Mouse (Mus musculus) right cerebral cortex, postnatal 36 days (tissue): ENCODE data around the gene Nlgn1.

Source experiments
- DNase-seq, 2 experiments: peaks; one replicate each; pipeline ENCODE4 v3.0.0; 2022; ENCODE audit warnings: low spot score in 2 of 2, mixed read lengths in 1 of 2

Gene Nlgn1

DNA sequence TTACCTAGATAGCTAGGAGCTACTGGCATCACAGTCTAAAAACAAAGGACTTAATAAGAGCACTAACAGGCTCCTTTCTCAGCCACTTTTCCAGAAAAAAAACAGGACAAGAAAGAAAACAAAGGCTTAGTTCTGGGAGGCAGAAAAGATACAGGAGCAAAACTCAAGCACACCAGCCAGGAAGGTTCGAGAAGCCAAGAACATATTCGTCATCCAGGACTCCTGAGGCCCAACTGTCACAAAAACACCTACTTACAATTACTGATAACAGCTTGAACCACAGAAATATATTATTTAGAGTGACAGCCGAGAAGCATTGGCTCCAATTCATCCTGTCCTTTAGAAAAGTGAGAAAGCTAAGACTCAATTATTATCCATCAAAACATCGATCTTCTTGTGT lies 281.5 kb downstream of the Nlgn1 start:
- no peak for DNase-seq

DNA sequence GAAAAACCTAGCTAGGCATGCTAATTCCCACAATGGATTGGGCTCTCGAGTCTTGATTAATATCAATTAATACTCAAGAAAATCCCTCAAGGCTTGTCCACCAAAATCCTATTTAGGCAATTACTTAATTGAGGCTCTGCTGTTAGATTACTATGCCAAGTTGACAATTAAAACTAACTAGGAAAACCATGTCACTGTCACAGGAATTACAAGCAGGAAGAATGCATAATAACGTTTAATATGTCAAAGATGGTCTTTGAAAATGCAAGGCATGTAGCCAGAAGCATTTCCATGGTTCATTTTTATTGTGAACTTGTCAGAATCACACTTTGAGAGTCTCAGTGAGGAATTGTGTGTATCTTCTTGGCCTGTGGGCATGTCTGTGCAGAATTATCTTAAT lies 289.3 kb downstream of the Nlgn1 start:
- DNase-seq: no peak

DNA sequence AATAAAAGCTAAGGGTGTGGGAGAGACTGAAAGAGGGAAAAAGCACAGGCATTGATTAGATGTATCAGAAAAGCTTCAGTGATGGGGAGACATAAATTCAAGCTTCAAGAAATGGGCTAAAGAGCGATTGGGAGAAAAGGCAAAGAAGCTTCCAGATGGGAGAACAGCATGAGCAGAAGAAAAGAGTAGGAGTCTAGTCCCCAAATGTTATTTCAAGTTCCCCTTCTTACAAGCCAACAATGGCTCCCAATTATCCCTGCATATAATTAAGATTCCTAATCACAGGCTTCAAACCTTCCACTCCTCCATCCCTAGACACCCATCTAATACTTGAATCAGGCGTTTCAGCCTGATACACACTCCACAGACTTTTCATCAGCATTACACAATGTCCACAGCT lies 292.6 kb downstream of the Nlgn1 start:
- DNase-seq: no peak

DNA sequence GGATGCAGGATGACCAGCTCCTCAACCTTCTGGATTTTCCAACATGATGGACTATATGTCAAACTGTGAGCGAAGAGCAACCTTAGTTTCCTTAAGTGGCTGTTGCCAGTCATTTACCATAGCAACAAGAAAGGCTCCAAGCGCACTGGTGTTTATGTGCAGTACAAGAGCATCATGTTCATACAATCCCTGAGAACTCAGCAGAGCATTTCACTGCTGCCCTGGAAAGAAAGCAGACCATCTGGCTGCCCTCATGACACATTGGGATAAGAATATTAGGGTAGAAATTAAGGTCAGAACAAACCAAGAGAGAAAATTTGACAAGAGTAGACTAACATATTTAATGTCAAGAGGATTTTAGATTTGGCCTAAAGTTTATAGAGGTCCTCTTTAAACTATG lies 306.2 kb downstream of the Nlgn1 start:
- DNase-seq: no peak

DNA sequence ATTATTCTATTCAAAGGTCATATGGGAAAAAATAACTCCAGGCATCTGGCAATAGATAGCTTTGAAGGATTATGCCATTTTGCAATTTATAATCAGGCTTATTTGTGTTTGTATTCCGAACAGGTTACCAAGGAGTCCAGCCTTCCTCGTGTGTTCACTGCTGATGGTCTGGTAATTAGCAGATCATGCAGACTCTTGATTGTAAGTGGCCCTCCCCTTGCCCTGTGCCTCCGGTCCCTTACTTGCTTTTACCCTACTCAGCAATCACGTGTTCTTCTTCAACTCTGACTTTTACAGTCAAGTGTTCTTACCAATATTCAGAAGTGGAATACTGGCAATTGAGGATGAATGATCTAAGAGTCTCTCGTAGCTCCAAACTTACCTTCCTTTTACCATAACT lies 309.0 kb downstream of the Nlgn1 start:
- no peak for DNase-seq

DNA sequence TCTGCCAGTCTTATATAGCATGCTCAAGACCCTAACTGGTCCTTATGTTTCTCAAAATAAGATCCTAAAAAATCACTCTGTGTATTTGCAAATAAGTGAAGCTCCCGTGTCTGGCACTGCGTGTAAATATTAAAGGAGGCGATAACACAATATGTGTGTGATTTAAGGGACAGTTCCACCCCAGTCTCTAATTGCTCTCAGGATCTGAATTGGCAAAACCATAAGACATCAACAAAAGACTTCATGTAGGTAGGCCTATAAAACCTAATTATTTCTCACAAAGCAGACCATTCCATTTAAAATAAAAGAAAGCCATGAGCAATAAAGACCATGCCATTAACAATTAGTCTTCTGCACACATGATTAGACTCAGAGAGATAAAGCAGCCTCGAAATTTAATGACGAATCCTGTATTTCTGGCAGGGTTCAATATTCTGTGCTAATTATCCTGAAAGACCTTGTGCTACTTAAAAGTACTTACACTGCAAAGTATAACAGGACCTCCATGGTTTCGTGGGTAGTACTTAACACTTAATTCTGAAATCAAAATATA lies 310.6 kb downstream of the Nlgn1 start:
- no peak for DNase-seq

DNA sequence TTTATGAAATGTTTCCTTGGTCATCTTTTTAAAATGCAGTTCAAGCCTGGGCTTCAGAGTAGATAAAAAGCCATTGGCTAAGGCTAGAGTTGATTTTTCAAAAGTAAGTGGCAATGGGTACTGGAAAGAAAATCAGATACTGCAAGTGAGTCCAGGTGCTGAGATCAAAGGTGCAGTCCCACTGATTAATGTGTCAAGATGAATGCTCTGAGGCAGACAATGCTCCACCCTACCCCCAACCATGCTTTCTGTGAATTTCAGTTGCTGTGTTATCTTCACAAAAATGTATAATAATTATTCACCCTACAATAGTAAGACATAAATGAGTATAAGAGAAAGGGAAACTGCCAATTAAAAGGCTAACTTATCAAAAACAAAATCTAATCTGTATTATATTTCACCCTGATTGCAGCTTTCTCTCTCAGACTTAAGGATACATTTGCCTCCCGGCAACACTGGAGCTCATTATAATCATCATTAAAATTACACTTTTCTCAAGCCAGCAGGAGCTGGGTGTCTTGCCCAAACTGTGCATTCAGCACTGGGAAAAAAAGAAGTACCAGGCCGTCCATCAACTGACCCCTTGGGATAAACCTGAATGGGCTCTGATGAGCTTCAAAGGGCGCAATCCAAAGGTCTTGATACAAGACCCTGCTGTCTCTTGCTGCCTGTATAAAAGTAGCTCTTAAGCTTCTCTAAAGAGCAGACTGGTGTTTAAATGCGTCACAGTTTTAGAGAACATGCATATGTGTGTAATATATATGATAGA lies 320.8 kb downstream of the Nlgn1 start:
- no peak for DNase-seq

DNA sequence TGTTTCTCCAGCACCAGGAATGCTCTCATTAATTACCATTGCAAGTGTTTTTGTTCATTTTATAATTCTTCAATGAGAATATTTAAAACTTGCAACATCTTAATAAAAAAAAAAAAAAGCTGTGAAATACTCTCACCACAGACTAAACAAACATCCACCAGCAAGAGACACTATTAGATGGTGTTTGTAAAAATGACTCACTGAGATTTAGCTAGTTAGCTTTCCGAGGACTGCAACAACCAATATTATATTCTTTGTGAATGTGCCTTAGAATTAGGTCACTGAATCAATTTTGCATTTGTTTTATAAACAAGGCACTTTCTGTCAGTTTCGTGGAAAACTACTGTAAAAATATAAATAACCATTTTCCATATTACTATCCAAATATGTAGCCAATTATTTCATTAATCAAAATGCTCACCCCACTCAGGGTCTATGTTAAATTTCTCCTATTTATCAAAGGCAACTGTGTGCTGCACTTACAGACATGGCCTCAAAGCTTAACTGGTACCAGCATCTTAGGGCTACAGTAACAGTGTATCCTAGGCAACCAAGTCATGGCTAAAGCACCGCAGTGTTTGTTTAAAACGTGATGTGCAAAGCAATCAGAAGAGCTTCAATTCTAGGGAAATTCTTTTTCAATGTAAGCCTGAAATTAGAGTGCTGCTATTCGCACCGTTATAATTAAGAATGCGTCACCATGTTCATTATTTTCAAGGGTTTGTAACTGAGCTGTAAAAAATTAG lies 329.2 kb downstream of the Nlgn1 start:
- no peak for DNase-seq

DNA sequence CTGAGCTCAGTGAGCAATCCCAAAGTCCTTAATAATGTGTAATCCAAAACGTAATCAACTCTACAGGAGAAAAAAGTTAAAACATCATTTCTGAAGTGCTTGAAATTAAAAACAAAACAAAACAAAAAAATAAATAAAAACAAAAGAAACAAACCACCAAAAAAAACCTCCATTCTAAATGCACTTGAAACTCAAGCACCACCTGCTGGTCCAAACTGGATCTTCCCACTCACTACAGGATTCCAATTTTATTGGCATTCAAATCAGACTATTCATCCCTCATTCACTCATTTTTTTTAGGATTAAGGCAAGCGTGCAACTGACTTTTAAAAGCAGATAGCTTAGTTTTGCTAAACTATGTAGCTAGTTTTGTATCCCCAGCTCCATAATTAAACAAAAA lies 329.9 kb downstream of the Nlgn1 start:
- DNase-seq: no peak

DNA sequence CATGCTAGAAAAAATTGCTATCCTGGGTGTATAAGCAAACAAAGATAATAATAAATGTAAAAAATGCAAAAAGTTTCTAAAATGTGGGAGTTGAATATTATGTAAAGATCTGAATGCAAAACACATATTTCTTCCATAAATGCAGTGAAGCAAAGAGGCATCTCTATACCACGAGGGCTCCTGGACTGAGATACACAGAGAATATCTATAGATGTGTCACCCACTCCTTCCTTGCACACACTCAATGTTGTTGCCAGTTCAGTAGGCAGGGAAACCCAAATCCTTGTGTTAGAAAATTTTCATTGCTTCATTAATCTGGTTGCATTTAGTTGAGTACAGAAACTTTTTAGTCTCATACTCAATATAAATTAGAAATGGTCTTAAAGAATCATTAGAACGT lies 364.7 kb downstream of the Nlgn1 start:
- DNase-seq: peak in 1 of 2 experiments; percentile 26

DNA sequence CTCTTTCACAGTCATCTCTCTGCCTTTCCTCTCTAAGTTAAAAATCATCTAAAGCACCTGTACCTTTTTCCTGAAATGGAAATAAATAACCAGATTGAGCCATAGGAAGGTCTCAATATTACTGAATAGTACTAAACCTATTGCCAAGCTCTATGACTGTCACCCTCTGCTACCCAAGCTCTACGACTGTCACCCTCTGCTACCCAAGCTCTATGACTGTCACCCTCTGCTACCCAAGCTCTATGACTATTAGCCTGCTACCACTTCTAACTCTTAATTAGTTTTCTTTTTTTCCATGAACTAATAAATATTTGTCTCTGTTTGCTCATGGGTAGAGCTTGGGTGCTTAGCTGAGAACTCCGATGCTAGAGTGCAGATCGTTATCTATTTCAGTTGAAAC lies 368.0 kb downstream of the Nlgn1 start:
- DNase-seq: no peak

DNA sequence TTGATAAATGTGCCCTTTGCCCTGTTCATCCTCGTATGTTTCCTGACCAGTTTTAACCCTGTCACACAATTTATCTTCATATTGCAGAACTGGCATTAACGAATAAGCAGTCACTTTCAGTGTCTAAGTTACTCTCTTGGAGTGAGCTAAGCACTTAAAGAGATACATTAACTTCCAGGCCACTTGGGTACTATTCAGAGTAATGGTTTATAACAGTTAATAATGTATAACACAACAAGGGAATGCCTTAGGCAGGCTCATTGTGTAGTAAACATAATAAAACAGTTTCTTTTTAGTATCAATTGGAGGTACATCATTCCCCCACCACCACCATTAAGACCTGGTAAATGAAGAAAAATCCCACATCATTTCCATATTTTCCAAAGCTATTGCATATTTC lies 368.7 kb downstream of the Nlgn1 start:
- DNase-seq: no peak

DNA sequence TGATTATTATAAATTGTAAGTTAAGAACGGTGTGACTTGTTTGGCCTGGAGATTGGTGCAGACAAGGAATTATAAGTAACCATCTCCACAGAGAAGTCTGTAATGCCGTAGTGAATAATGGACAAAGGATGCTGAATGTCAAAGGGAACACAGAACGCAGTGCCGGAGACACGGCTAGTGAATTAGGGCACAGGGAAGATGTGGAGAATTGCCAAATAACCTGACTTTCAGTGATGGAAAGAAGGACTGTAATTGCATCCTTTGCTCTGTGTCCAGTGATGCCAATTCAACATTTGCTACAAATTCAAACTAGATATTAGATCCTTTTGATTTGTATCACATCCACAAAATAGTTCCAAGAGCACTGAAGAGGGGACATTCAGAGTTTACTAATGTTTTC lies 415.7 kb downstream of the Nlgn1 start:
- no peak for DNase-seq

DNA sequence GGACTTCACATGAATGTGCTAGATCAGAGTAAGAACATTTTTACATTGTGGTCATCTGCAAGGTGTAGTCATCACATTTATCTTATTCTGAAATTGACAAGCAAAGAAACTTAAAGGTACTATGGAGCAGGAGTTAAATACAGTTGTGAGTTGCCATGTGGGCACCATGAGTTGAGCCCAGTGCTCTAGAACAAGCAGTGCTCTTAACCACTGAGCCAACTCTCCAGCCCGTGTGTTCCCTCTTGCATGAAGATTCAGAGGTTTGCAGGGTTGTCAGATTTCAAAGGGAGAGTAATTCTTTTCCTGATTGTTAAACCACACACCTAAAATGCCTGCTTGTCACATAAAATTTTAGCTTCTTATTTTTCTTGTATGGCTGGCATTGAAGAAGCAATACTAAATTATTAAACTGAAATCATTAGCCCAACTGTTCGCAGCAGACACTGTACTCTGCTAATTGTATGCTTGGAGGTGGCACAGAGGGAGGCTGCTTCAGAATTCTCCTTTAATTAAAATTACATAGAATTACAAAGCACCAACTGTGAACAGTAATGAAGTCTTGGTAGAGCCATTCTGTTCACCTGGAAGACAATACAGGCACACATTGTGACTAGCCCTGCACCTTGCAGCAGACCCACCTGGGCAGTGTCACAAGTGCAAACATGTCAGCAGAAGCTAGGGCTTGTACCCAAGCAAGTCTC lies 417.7 kb downstream of the Nlgn1 start:
- no peak for DNase-seq

DNA sequence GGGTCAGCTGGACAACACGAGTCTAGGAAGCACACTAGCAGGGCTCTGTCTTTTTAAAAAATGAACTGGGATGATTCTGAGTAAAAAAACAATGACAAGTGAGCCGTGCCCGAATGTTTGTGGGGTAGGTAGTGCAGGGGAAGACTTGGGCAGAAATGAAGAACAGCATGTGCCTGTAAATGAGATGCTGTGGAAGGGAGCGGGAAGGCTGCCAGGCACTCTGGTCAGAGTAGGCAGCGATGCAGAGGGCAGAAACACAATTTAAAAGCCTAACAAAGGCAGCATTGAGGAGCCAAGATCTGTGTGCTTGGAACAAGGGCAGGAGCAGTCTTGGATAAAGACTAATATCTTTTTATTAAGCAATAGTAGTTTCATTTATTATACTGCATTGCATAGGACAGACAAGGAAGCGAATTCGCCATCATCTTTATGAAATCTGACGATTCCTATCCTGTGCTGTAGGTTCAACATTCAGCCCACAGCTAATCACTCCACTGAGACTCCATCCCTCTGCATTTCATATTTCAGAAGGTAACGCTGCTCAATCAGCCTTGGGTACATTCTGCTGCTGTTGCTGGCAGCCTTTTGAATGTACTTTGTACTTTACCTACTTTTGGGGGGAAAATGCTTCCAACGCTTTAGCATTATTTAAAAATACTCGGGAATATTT lies 429.0 kb downstream of the Nlgn1 start:
- peak; percentile 69 to 85 for DNase-seq

DNA sequence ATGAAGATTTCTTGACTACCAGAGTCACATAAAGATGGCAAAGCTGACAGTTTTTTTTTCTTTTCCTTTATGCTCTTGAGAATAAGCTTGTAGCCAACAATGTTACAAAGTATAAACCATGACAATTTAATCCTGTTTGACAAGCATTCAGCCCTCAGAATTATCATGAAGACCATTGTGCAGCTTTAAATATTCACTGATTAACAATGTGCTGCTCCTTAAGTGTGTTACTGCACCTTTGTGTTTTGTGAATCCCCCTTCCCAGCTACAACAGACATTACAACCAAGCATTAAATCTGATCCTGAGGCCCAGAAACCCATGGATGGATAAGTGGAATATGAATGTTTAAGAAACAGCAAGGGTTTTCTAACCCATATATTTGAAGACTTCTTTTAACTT lies 434.8 kb downstream of the Nlgn1 start:
- no peak for DNase-seq

DNA sequence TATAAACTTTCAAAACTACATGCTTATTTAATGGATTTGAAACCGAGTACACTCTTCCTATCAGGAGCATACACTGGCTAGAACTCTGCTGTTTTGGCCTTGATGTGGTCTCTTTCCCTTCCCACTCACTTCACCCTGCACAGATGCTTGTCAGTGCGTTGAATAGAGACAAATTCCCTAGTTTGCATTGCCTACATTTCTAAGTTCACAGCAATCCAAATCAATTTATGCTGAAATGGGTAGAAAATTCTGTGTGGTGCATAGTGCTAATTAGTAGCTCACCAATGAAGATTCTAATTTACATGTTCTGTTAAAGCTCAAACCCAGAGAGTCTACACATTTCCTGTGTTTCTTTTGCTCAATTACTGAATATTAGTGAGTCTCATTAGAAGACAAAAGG lies 447.5 kb downstream of the Nlgn1 start:
- DNase-seq: no peak

DNA sequence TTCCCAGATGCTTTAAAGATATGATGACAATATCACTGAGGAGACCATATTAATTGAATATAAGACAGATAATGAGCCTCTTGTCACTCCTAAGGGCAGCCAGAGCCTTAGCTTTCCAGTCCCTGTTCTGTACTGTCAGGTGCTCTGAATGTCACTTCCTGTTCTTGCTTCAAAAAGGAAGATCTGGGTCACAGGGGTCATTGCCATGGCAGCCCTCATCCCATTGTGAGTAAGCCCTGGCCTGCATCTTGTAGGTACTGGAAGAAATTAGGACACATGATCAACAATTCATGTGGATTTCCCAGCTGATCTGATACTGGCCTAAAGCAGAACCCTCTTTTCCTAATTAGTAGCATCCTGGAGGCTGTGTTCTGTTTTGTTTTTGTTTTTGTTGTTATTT lies 463.1 kb downstream of the Nlgn1 start:
- DNase-seq: no peak

DNA sequence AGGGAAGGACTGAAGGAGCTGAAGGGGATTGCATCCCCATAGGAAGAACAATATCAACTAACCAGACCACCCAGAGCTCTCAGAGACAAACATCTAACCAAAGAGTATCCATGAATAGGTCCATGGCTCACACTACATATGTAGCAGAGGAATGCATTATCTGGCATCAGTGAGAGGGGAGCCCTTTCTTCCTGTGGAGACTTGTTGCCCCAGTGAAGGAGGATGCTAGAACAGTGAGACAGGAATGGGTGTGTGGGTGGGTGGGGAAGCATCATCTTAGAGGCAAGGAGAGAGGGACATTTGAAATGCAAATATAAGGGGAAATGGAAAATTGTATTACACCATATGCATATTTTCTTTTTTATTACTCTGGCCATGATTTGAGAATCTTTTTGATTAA lies 473.9 kb downstream of the Nlgn1 start:
- no peak for DNase-seq

DNA sequence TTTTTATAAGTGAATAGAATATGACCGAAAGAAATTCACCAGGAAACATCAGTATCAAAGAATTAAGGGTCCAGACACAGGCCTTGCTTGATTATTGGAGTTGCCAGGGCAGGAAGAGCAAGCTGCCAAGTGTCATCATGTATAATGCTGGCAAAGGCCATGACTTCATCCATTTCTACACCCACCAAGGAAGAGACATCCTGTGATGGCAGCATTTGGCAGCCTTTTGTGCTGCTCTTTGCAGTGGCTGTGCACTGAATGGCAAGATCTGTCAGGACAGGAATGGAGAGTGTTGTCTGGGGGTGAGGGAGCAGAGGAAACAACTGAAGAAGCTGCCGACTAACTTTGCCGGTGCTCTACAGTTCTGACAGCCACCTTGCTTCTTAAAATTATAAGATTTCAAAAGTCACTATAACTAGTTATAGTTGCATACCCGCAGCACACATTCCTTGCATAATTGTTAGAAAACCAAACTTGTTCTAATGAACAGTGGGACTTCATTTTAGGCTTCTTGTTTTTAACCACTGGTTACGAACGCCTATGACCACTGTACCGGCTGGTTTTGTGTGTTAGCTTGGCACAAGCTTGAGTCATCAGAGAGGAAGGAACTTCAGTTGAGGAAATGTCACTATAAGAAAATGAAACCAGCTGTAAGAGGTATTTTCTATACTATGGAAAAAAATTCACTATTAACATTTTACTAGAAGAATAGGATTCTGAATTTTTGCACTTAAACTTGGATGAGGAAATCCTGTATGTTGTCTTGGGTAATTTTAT lies 487.4 kb downstream of the Nlgn1 start:
- no peak for DNase-seq

DNA sequence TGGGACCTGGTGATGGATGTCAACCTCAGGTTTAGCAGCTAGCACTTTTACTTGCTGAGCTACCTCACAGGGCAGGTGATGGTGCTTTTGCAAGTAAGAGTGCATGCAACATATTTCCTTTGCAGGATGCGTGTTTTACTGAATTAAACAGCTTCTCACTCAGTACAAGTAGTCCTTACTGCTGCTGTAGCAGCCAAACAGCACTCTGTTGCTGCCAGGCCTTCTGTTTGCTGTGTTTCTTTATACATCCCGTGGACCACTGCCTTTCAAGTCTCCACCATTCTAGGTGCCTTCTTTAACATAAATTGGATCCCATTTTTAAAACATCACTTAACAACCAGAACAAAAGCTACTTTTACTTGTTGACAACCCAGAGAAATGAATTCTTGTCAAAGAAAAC lies 502.0 kb downstream of the Nlgn1 start:
- DNase-seq: no peak
